Mouse (Mus musculus) adrenal gland, adult 8-10 months (tissue): Measurements from ENCODE around the gene Pld3. TPM values are rescaled to one million over a fixed set of nuclear protein-coding genes. Genes with fewer than 3 reads are reported as not detected.
A peak's percentile ranks its signal among the peaks of the same experiment; 100 is the strongest.

Source experiments
- DNase-seq: peaks from one replicate; pipeline ENCODE4 v3.0.0; 2022
- total RNA-seq, 4 experiments: library from RNA; stranded (reverse); gene quantifications; 2 replicates each; pipeline ENCODE4 v1.2.4; 2022

Pld3 gene
- total RNA-seq, 4 experiments from 2014 or later: 135 to 205 (median 166) TPM

DNA sequence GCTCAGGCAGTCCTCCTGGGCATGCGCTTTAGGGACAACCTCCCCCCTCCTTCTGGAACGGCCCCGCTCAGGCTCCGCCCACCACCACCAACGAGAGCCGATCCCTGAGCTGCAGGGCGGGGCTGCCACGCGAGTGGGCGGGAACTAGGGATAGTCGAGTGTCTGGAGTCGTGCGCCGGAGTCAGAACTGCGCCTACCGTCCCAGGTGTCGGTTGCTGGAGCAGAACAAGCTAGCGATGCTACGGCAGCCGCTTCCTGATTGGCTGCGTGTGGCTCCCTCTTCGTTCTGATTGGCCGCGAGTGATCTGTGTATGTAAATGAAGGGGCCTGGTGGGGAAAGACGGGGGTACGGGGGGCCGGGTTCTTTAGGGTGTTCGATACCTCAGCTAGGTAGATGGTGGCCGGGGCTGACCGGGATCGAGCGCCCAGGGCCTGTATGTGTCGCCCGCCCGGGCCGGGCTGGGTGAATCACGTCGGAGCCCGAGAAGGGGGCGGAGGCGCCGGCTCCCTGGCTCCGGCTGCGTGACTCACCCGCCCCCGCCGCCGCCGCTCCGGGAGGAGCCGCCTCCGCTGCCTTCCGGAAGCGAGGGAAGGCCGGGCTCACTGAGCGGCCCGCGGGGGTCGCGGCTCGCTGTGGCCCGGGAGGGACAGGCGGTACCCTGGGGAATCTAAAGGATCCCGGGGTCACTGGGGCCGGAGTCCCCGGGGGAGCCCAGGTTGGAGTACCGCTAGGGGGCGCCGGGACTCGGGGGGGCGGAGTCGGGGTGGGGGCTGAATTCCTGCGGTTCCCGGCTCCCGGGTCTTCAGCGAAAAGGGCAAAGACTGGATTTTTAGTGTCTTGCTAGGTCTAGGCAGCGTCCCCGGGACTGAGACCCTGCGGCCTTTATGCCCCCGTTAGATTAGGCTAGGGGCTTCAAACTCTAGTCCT lies 66.0 kb downstream of the Pld3 start, which contains the start of gene Sertad1:
Gene Sertad1, plus strand, starts transcription at position 141 of the 928 bp plus-strand sequence.
- peak; percentile 100 for DNase-seq

DNA sequence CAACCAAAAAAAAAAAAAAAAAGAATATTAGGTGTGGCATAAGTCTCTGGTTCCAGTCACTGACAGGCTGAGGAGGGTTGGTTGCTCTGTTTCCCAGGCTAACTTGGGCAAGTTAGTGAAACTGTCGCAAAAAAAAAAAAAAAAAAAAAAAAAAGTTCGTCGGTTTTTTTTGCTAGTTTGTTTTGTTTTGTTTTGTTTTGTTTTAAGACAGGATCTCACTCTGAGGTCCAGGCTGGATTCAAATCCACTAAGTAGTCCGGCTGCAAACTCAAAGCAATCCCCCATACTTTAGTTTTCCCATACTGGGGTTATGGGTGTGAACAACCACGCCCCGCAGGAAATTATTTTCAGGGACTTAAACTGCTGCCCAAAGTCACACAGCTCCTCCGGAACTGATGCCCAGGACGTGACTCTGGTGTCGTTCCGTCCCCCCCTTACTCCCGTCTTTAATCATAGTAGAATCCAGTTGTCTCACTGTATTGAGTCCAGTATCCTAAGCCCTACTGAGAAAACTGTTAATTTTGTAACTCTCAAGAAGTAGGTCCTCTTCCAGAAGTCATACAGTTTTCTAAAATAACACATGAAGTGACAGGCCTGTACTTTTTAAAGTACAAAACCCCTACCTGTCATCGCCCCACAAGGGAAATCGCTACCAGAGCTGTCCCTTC lies 66.8 kb downstream of the Pld3 start:
- no peak for DNase-seq

DNA sequence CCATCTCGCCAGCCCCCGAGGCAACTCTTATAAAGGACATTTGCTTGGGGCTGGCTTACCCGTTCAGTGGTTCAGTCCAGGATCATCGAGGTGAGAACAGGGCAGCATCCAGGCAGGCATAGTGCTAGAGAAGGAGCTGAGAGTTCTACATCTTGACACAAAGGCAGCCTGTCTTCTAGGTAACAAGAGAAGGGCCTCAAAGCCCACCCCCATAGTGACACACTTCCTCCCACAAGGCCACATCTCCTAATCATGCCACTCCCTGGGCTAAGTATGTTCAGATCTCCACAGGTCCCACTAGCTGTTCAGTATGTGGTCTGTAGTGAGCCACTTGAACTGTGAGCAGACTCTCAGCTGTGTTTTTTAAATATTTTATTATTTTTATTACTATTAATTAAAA lies 69.2 kb downstream of the Pld3 start:
- no peak for DNase-seq

Other genes starting within 250 kb of the Pld3 start
- 100 to 1,000 TPM in 3 of 4 experiments, 10 to 100 TPM in 1; 90.9 to 117 (median 108) TPM for gene Ltbp4, start 215.5 kb downstream of the Pld3 start, total RNA-seq
- gene Shkbp1, start 197.2 kb downstream of the Pld3 start, total RNA-seq: 10 to 100 TPM; 19.4 to 41.1 (median 29.7) TPM
- gene Gm20479, start 195.8 kb downstream of the Pld3 start, total RNA-seq: 1 to 10 TPM in 1 of 4 experiments, not detected in 3; 4.0 TPM
- gene Sptbn4, start 105.5 kb downstream of the Pld3 start, total RNA-seq: 1 to 10 TPM; 3.0 to 8.0 (median 4.9) TPM
- gene Blvrb, start 105.2 kb downstream of the Pld3 start, total RNA-seq: 10 to 100 TPM; 33.7 to 49.5 (median 44.8) TPM
- 10 to 100 TPM; 12.6 to 19.4 (median 14.8) TPM for gene Sertad3, start 79.5 kb downstream of the Pld3 start, total RNA-seq
- gene Sertad1, start 66.3 kb downstream of the Pld3 start, total RNA-seq: 10 to 100 TPM; 20.2 to 37.1 (median 23.9) TPM
- 1 to 10 TPM; 2.6 to 4.7 (median 3.3) TPM for gene Prx, start 53.9 kb downstream of the Pld3 start, total RNA-seq
- gene Hipk4, start 30.0 kb downstream of the Pld3 start, total RNA-seq: 1 to 10 TPM in 1 of 4 experiments, under 1 TPM in 3; 0.23 to 1.1 (median 0.61) TPM
- 10 to 100 TPM; 21.6 to 23.8 (median 22.0) TPM for gene 2310022A10Rik, start within 50 bp of the Pld3 start, total RNA-seq
- gene Akt2, start 38.3 kb upstream of the Pld3 start, total RNA-seq: 100 to 1,000 TPM; 162 to 282 (median 233) TPM
- not detected for gene Ttc9b, start 100.7 kb upstream of the Pld3 start, total RNA-seq
- gene Map3k10, start 121.4 kb upstream of the Pld3 start, total RNA-seq: 10 to 100 TPM; 28.7 to 36.3 (median 34.4) TPM
- gene Zfp607b, start 136.1 kb upstream of the Pld3 start, total RNA-seq: 1 to 10 TPM; 2.0 to 4.9 (median 2.9) TPM
- 10 to 100 TPM; 15.6 to 25.6 (median 19.2) TPM for gene Zfp60, start 178.2 kb upstream of the Pld3 start, total RNA-seq